Mouse (Mus musculus): ENCODE measurements around the gene Gtpbp3. TPM values are rescaled to one million over a fixed set of nuclear protein-coding genes. Genes with fewer than 3 reads are reported as not detected.

Gtpbp3 gene
- total RNA-seq, 2 experiments from 2014 or later, result 3.5 to 13.5 TPM

DNA sequence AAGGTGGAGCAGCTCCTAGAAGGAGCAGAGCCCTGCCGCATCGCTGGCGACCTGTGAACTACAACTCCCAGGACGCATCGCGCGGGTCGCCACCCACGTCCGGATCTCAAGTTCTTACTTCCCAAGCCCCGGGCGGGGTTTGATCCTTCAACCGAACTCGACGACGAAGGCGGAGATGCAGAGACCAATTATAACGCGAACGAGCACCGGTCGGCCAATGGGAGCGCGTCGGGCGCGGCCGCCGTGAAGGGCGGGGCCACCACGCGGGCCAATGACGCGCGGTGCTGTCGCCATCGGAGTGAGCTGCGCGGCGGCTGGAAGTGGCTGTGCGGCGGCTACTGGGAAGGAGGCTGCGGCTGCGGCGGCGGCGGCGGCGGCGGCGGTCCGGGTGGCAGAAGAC lies 19.0 kb upstream of the Gtpbp3 start, which contains the start of gene Dda1:
Dda1 (plus strand) TSS at position 284 of the 400 bp plus-strand sequence.
- ATAC-seq (replicated peaks; ENCODE audit: poor library complexity, severe bottlenecking), result peak; percentile 76

DNA sequence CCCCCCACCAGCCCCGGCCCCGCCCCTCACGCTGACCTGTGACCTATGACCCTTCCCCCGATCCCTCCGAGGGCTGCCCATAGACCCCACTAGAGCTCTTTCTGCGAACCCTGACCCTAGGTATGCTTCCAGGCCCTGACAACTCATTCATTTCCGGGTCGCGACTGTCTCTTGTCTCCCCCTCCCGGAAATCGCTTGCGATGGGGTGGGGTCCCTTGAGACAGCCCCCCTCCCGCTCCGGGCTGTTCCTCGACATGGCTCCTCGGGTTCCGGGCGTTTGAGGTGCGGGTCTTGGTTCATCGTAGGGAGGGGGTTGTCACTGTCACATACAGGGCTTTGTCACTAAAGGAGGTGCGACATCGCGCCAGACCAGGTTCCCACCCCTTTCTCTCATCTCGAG lies 18.5 kb upstream of the Gtpbp3 start:
- ATAC-seq (replicated peaks; ENCODE audit: poor library complexity, severe bottlenecking), result no peak

DNA sequence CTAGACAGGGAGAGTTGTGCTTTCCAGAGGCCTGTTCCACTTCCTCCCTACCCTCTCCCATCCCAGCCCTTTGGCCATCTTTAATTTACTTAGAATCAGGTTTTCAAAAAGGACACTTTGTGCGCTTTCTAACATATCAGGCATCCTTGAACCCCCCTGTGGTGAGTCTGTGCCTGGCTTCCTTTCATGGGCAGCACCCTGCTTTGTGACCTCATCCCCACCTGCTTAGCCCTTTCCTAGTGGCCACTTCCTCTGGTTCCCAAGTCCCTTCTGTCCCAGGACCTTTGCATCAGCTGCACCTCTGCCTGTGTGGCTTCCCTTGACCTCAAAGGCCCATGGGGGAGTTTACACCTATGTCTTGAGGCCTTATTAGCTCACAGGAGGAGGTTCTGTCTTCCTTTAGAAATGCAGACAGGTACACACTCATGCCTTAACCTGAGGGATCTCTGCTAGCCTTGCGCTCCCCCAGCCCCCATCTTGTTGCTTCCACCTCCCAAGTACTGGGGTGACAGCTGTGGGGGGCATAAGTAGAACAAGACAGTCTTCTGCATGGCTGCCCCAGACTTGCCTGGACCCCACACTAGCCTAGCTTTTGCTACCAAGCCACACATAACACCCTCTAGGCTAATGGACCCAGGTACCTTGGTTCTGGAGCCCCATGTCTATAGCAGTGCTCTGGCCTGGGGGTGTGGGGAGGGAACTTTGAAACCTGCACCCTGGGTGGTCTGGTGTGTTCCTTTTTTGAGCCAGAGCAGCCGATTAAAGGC lies 17.6 kb upstream of the Gtpbp3 start:
- no peak for ATAC-seq (replicated peaks; ENCODE audit: poor library complexity, severe bottlenecking)

DNA sequence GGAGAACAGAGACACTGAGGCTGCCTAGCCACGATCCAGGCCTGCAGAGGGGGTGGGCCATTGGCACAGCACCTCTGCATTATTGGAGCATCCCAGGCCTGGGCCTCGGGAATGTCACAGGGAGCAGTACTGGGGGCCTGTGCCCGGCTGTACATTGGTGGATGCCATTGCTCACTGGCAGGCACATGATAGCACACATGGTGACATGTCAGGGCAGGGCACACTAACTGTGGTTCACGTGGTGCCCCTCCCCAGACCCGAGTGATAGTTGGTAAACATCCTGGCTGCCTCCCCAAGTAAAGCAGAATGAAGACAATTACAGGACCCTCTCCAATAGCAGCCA lies 17.0 kb upstream of the Gtpbp3 start:
- ATAC-seq (replicated peaks; ENCODE audit: poor library complexity, severe bottlenecking), result no peak

DNA sequence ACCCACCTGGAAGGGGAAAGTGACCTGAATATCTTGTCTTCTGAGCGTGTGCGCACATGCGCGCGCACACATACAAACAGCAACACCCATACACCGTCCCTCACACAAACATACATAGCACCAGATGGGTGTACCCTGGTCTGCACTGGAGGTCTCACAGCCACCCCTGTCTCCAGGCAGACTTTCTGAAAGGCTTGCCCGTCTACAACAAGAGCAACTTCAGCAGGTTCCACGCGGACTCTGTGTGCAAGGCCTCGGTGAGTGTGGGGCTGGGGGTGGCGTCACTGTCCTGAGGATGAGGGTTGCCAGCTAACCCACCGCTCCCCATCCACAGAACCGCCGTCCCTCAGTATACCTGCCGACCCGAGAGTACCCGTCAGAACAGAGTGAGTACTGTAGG lies 16.0 kb upstream of the Gtpbp3 start:
- no peak for ATAC-seq (replicated peaks; ENCODE audit: poor library complexity, severe bottlenecking)

DNA sequence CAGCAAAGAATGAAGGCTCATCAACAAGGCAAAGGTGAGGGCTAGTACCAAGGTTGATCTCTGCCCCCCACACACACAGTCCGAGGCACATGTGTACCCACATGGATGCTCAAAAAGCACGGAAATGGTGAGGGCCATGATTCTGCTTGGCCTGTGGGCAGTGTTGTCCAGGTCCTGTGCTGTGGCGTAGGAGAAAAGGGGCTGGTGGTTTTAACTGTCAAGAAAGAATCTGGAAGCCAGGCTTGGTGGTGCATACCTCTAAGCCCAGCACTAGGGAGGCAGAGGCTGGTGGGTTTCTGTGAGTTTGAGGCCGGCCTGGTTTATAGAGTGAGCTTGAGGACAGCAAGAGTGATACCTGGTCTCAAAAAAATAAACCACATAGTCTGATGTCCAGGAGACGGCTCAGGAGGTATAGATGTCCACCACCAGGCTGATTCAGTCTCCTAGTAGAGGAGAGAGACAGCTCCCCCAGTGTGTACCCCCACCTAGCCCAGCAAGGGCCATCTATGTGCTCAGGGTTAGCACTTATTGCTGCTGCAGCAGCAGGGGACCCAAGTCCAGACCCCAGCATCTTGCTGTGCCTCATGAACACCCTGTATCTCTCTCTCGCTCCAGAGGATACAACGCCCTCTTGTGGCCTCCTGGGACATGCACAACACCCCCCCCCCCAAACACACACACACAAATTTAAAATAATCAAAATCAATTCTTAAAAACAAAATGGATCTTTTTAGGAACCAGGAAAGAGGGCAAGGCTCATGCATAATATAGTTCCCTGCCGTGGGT lies 15.1 kb upstream of the Gtpbp3 start:
- no peak for ATAC-seq (replicated peaks; ENCODE audit: poor library complexity, severe bottlenecking)

DNA sequence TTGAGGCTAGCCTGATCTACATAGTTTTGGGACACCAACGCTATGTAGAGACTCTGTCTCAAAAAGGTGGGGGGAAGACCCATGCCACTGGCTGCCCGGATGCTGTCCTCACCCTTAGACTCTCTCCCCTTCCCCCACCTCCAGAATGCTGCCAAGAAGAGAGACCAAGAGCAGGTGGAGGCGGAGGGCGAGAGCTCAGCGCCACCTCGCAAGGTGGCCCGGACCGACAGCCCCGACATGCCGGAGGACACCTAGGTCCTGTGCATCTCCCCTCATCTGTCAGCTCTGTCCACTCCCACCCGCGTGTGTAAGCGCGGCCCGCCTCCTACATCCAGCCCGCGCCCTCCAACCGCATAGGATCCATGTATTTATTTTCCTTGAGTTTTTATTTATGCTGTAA lies 13.6 kb upstream of the Gtpbp3 start:
- no peak for ATAC-seq (replicated peaks; ENCODE audit: poor library complexity, severe bottlenecking)

DNA sequence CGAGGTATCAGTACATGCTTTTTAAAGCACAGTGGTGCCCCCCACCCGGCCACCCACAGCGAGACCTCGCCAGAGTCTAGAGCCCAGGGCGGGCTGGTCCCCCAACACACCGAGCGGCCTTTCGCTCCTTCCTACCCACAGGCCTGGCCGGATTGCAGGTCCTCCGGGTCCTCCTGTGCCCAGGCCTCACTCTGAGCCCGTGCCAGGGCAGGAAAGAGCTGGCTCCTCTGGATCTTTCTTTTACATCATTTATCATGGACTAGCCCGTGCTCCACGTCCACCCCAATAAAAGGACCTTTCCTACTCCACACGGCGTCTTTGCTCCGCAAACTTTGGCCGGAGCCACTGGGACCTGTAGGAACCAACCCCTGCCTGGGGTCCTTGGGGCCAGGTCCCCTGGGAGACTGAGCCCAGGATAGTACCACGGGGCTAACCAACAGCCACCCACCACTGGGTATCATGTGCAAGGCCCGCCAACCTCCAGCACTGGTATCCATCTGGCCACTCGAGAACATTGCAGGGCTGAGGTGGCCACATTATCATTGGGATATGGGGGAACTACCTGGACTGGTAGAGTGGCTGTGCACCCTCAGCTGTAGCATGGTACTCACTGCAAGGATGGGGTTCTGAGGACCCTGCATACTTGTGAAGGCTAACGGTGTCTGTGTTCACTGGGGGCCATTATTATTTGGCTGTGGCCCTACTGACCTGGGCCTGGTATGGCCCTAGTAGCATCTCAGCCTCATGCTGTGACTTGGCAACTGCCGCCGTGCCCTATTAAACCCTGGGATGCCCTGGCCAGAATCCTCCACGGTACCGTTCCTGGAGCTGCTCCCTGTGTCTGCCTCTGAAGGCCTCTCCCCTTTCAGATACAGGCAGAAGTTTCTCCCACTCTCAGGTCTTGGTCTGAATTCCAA lies 12.9 kb upstream of the Gtpbp3 start:
- no peak for ATAC-seq (replicated peaks; ENCODE audit: poor library complexity, severe bottlenecking)

DNA sequence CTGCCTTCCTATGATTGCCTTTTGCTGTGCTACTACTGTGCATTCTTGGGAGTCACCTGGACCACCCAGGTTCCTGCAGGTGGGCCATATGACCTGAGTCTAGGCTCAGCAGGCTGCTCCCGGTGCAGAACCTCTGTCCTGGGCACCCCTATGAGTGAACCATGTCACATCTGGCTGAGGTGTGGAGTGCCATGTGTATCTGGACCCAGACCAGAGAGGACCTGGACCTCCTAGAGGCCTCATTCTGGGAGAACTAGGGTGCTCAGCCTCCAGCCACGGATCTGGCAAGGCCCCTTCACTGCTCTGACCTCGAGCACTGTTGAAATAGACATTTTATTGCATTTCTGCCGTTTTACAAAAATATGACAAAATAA lies 12.2 kb upstream of the Gtpbp3 start:
- ATAC-seq (replicated peaks; ENCODE audit: poor library complexity, severe bottlenecking), result no peak

DNA sequence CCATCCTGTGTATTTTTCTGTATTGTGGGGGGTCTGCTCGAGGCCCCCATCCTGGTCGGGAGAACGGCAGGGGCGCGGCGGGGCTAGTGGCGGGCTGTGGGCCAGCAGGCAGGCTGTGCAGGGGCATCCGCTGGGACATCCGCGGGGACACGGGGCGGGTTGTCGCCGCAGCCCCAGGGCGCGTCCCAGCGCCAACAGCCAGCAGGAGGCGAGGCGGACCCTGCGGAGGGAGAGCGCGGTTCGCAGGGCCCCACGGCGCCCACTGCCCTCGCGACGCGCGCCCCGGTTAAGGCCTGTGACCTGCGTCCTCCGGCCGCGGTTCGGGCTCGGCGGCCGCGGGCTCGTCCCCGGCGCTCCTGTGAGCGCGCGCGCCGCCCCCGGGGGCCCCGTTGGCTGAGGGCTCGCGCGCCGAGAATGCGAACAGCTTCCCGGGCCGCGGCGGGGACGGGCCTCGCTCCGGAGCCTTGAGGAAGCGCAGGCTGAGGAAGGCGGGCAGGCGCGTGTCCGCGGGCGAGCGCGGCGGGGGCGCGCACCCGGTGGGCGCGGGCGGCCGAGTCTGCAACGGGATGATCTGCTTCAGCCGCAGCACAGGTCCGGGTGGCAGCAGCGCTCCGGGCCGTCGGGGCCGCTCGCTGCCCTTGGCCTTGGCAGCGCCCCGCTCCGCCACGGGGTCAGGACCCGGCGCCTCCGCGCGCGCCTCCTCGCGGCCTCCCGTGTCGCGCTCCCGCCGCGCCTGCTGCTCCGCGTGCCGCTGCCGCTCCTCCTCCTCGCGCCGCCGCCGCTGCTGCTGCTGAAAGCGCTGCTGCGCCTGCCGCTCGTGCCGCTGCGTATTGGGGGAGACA lies 11.6 kb upstream of the Gtpbp3 start:
- ATAC-seq (replicated peaks; ENCODE audit: poor library complexity, severe bottlenecking), result peak; percentile 61

DNA sequence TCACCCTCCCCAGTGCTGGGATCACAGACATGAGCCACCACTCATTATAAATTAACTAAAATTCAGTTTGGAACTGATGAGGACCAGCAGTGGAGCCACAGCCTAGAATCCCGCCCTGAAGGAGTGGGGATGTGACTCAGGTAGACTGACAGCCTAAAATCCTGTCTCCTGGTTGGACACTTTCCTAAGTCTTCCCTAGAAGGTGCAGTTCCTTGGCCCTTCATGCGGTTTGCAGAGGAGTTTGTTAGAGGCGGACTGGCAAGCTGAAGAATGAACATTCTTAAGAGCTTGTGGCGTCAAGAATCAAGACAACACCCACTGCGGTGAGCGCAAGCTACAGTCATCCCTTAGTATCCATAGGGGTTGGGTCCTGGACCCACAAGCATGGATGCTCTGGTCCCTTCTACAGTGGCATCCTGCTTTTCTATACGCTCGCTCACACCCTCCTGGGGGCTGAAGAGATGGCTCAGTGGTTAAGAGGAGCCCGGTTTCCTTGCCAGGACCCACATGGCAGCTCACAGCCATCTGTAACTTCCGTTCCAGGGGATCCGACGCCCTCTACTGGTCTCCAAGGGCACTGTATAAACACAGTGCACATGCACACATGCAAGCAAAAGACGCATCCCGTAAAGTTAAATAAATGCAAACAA lies 10.6 kb upstream of the Gtpbp3 start:
- ATAC-seq (replicated peaks; ENCODE audit: poor library complexity, severe bottlenecking), result peak; percentile 42

DNA sequence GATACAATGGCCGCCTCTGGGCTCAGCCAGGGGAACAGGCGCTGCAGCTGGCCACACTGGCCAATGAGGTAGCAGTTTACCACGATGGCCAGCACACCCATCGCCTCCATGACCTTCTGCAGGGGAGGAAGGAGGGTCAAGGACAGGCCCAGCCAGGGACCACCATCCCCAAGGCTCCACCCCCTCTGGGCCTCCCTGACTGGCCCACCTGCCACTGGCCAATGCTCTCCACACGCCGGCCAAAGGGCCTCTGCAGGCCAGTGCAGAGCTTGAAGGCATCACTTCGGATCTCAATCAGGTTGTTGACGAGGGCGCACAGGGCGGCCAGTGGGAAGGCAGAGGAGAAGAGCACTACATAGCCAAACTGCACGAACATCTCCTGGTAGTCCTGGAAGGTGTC lies 9.0 kb upstream of the Gtpbp3 start:
- ATAC-seq (replicated peaks; ENCODE audit: poor library complexity, severe bottlenecking), result no peak

DNA sequence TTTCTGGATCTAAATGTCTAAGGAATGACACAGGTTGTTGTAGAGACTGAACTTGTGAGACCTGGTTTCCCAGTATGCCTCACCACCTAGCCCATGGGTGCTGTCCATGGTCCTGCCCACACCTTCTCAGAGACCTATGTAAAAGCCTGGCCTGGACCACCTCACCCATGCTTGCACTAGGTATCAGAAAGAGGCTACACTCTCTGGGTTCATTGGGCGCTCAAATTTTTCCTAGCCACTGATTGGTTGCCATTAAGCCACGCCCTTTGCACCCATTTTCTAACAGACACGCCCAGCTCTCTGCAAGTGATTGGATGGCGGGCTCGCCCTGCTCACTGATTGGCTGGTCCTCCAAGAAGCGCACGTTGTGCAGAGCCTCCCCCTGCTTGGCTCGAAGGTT lies 4.0 kb upstream of the Gtpbp3 start:
- ATAC-seq (replicated peaks; ENCODE audit: poor library complexity, severe bottlenecking), result no peak; the same call in 1 of the 2 replicates

DNA sequence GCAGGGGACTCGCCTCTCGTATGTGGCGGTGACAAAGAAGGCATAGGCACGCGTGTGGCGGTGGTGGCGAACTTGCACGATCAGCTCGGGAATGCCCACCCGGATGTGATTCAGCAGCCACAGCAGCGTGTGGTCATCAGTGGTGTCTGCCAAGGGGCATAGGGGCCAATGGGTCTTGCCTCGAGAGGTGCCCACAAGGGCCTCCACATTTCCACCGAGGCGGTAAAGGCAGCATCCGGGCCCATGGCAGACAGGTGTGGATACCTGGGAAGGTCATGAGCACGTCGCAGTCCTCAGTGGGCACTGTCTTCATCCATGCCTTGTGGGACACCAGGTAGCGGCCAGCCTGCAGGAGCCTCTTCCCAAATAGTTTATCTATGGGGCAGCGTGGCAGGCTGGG lies 3.2 kb upstream of the Gtpbp3 start:
- no peak for ATAC-seq (replicated peaks; ENCODE audit: poor library complexity, severe bottlenecking)

DNA sequence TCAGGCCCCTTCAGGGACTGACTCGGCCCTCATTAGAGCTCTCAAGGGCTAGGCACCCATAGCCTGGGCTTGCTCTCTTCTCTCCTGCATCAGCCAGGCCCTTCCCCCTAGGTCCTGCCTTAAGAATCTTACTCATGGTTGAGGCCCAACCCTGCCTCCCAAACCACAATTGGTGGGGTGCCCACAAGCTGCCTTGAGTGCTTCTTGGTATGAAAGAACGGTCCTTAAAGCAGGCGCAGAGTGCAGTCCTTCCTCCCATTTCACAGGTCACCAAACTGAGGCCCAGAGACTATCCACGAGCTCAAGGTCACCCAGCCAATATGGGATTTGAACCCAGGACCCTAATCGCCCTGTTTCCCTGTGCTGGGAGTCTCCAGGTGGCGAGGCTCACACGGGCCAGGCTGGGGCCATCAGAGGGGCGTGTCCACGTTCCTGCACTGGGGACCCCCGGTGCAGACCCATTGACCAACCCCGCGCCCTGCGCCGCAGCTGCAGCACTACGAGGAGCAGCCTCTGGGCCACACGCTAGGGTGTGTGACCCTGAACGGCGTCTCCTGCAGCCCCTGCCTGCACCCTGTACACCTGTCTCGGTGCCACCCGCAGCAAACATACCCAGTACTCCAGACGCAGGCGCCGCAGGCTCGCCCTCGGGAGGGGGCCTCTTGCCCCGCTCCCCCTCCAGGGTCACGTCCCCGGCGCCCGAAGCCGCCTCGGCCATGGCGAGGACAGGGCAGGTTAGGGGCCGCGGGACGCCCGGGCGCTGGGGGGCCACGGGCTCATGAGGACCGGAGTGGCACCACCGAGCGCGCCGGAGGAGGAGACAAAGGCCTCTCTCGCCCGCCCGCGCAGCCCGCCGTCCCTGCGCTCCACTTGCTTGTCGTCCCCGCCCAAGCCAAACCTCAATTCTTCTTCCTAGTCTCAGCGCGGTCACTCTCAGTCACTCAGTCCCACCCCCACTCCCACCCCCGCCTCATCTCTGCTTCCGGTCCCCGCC lies 2.5 kb upstream of the Gtpbp3 start, which contains the start of gene Ano8:
Ano8 (minus strand) TSS at position 822 of the 994 bp plus-strand sequence.
- peak; percentile 48 for ATAC-seq (replicated peaks; ENCODE audit: poor library complexity, severe bottlenecking)

DNA sequence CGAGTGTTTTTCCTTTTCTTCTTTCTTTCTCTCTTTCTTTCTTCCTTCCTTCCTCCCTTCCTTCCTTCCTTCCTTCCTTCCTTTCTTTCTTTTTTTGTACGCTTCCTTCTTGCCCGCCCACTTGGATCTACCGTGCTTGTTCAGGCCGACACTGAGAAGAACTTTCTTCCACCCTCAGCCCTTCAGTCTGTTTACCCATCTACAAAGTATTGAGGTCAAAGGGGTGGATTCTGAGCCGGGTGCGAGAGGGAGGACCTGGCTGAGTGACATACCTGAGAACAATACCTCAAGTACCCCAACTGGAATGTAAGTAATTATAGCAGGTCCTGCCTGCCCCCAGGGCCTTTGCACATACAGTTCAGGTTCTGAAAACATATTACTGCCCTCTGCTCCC lies 1.8 kb upstream of the Gtpbp3 start:
- no peak for ATAC-seq (replicated peaks; ENCODE audit: poor library complexity, severe bottlenecking)

DNA sequence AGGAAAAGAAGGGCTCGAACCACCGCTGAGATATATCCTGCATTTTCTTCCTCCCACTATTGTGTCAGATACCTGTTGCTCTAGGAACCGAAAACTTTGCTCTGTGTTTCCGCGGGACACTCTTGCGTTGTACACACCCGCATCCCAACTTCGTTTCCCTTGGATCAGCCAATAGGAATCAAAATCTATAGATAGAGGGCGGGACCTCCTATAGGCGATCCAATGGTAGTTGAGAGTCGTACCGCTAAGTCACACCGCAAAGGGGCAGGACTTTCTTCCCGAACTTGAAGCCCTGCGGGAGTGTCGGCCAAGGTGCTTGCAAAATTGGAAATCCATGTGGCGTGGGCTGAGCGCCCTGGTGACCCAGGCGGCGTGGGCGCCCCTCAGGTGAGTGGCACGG lies 551 bp downstream of the Gtpbp3 start:
- peak; percentile 93 for ATAC-seq (replicated peaks; ENCODE audit: poor library complexity, severe bottlenecking)

DNA sequence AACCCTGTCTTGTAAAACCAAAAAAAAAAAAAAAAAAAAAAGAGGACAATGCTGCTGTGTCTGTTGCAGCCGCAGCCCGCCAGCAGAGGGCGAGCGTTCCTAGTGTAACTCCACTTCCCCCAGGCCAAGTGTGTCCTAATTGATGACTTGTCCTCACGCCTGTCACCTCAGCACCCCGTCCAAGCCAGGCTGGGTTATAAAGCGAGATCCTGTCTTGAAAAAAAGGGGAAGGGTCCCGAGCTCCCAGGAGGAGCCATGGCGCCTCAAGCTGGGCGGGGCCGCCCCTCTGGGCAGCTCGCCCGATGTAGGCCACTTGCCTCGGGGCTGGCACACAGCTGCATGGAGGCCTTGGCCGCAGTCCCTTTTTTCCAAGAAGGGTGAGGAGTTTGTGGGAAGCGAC lies 7.1 kb downstream of the Gtpbp3 start:
- peak; percentile 97 for ATAC-seq (replicated peaks; ENCODE audit: poor library complexity, severe bottlenecking)
